Mouse (Mus musculus): ENCODE data around the gene Kctd17. TPM values are rescaled to one million over a fixed set of nuclear protein-coding genes. Genes with fewer than 3 reads are reported as not detected.

Gene Kctd17
- polyA plus RNA-seq, 1 experiment from 2014 or later: 49.5 TPM

GRCm38 (mm10) chr15:78470495-78471276 lies 42.3 kb downstream of the Kctd17 start:
- Histone ChIP-seq H3K4me2 (no peak overlapping the region), H3K4me1 (0 out of 2 replicates have a peak, but pooled peaks cover 2% of the 10 kb centered on the region), H3K27ac (no peak overlapping the region), H3K9me3 (no peaks in the 10 kb centered on the region), H3K36me3 (no peaks in the 10 kb centered on the region), H3K9ac (no peak overlapping the region), H3K27me3 (no peaks in the 10 kb centered on the region), H3K4me3 (no peak overlapping the region)
- 72% methylated on average over 4 of the region's 4 CpGs for WGBS
- ATAC-seq (ENCODE audit: insufficient number of reproducible peaks, insufficient read depth, low FRiP score, low TSS enrichment, low read depth): no peak

GRCm38 (mm10) chr15:78471902-78472301 lies 43.5 kb downstream of the Kctd17 start:
- Histone ChIP-seq H3K4me1 (0 out of 2 replicates have a peak, but pooled peaks cover 2% of the 10 kb centered on the region), H3K9ac (no peak overlapping the region), H3K36me3 (no peaks in the 10 kb centered on the region), H3K27ac (no peak overlapping the region), H3K27me3 (no peaks in the 10 kb centered on the region), H3K4me2 (no peak overlapping the region), H3K9me3 (no peaks in the 10 kb centered on the region), H3K4me3 (no peak overlapping the region)
- ATAC-seq (ENCODE audit: insufficient number of reproducible peaks, insufficient read depth, low FRiP score, low TSS enrichment, low read depth): no peak
- WGBS: 36% methylated on average over 7 of the region's 7 CpGs

- Histone ChIP-seq H3K4me3 (no peak overlapping the region), H3K27me3 (no peaks in the 10 kb centered on the region), H3K4me1 (0 out of 2 replicates have a peak, but pooled peaks cover 2% of the 10 kb centered on the region), H3K9me3 (no peaks in the 10 kb centered on the region), H3K4me2 (no peak overlapping the region), H3K27ac (no peak overlapping the region), H3K36me3 (no peaks in the 10 kb centered on the region), H3K9ac (no peak overlapping the region)
- 81% methylated on average over 6 of the region's 6 CpGs for WGBS
- no peak for ATAC-seq (ENCODE audit: insufficient number of reproducible peaks, insufficient read depth, low FRiP score, low TSS enrichment, low read depth)
Observed at GRCm38 (mm10) chr15:78473442-78473841, 45.1 kb downstream of the Kctd17 start.

GRCm38 (mm10) chr15:78475604-78476031 lies 47.3 kb downstream of the Kctd17 start:
- Histone ChIP-seq H3K36me3 (no peaks in the 10 kb centered on the region), H3K9me3 (no peaks in the 10 kb centered on the region), H3K4me3 (no peak overlapping the region), H3K27ac (no peak overlapping the region), H3K4me2 (no peak overlapping the region), H3K9ac (no peak overlapping the region), H3K27me3 (no peaks in the 10 kb centered on the region), H3K4me1 (0 out of 2 replicates have a peak, but pooled peaks cover 2% of the 10 kb centered on the region)
- 60% methylated on average over 3 of the region's 3 CpGs for WGBS
- ATAC-seq (ENCODE audit: insufficient number of reproducible peaks, insufficient read depth, low FRiP score, low TSS enrichment, low read depth): no peak

GRCm38 (mm10) chr15:78476878-78477277 lies 48.5 kb downstream of the Kctd17 start:
- ATAC-seq (ENCODE audit: insufficient number of reproducible peaks, insufficient read depth, low FRiP score, low TSS enrichment, low read depth): no peak
- WGBS: 76% methylated on average over 1 of the region's 1 CpGs
- no peak overlapping the region for H3K4me3 ChIP-seq
- no peaks in the 10 kb centered on the region for H3K9me3 ChIP-seq
- no peak overlapping the region for H3K4me2 ChIP-seq
- H3K27ac ChIP-seq: no peak overlapping the region
- H3K27me3 ChIP-seq: no peaks in the 10 kb centered on the region
- no peak overlapping the region for H3K9ac ChIP-seq
- H3K36me3 ChIP-seq: no peaks in the 10 kb centered on the region
- 0 out of 2 replicates have a peak, but pooled peaks cover 2% of the 10 kb centered on the region for H3K4me1 ChIP-seq

GRCm38 (mm10) chr15:78478073-78478472 lies 49.7 kb downstream of the Kctd17 start:
- no peaks in the 10 kb centered on the region for H3K27me3 ChIP-seq
- 78% methylated on average over 4 of the region's 4 CpGs for WGBS
- H3K27ac ChIP-seq: no peak overlapping the region
- no peak for ATAC-seq (ENCODE audit: insufficient number of reproducible peaks, insufficient read depth, low FRiP score, low TSS enrichment, low read depth)
- no peak overlapping the region for H3K9ac ChIP-seq
- H3K36me3 ChIP-seq: no peaks in the 10 kb centered on the region
- no peak overlapping the region for H3K4me2 ChIP-seq
- 0 out of 2 replicates have a peak, but pooled peaks cover 2% of the 10 kb centered on the region for H3K4me1 ChIP-seq
- no peaks in the 10 kb centered on the region for H3K9me3 ChIP-seq
- H3K4me3 ChIP-seq: no peak overlapping the region

- no peaks in the 10 kb centered on the region for H3K27me3 ChIP-seq
- no peak for ATAC-seq (ENCODE audit: insufficient number of reproducible peaks, insufficient read depth, low FRiP score, low TSS enrichment, low read depth)
- H3K9me3 ChIP-seq: no peaks in the 10 kb centered on the region
- 85% methylated on average over 5 of the region's 5 CpGs for WGBS
- 0 out of 2 replicates have a peak, but pooled peaks cover 2% of the 10 kb centered on the region for H3K4me1 ChIP-seq
- no peak overlapping the region for H3K27ac ChIP-seq
- no peak overlapping the region for H3K9ac ChIP-seq
- H3K4me3 ChIP-seq: no peak overlapping the region
- H3K4me2 ChIP-seq: no peak overlapping the region
- H3K36me3 ChIP-seq: no peaks in the 10 kb centered on the region
Observed at GRCm38 (mm10) chr15:78479470-78479869, 51.1 kb downstream of the Kctd17 start.

- ATAC-seq (ENCODE audit: insufficient number of reproducible peaks, insufficient read depth, low FRiP score, low TSS enrichment, low read depth): no peak
- Histone ChIP-seq H3K9me3 (no peaks in the 10 kb centered on the region), H3K27ac (no peak overlapping the region), H3K4me1 (0 out of 2 replicates have a peak, but pooled peaks cover 2% of the 10 kb centered on the region), H3K36me3 (no peaks in the 10 kb centered on the region), H3K4me3 (no peak overlapping the region), H3K4me2 (no peak overlapping the region), H3K27me3 (no peaks in the 10 kb centered on the region), H3K9ac (no peak overlapping the region)
- 62% methylated on average over 7 of the region's 7 CpGs for WGBS
Observed at GRCm38 (mm10) chr15:78480111-78480510, 51.7 kb downstream of the Kctd17 start.

GRCm38 (mm10) chr15:78480991-78481390 lies 52.6 kb downstream of the Kctd17 start:
- no peaks in the 10 kb centered on the region for H3K4me1 ChIP-seq
- no peak overlapping the region for H3K4me2 ChIP-seq
- WGBS: 62% methylated on average over 2 of the region's 2 CpGs
- no peaks in the 10 kb centered on the region for H3K9me3 ChIP-seq
- no peaks in the 10 kb centered on the region for H3K27me3 ChIP-seq
- no peaks in the 10 kb centered on the region for H3K36me3 ChIP-seq
- H3K27ac ChIP-seq: no peak overlapping the region
- no peak overlapping the region for H3K4me3 ChIP-seq
- ATAC-seq (ENCODE audit: insufficient number of reproducible peaks, insufficient read depth, low FRiP score, low TSS enrichment, low read depth): no peak
- no peak overlapping the region for H3K9ac ChIP-seq

GRCm38 (mm10) chr15:78481448-78482000 lies 53.2 kb downstream of the Kctd17 start:
- H3K36me3 ChIP-seq: no peaks in the 10 kb centered on the region
- WGBS: 55% methylated on average over 9 of the region's 9 CpGs
- H3K4me1 ChIP-seq: no peaks in the 10 kb centered on the region
- H3K9ac ChIP-seq: no peak overlapping the region
- no peaks in the 10 kb centered on the region for H3K9me3 ChIP-seq
- H3K27ac ChIP-seq: no peak overlapping the region
- H3K4me3 ChIP-seq: no peak overlapping the region
- H3K4me2 ChIP-seq: no peak overlapping the region
- peaks cover 1% of the 10 kb centered on the region for H3K27me3 ChIP-seq
- ATAC-seq (ENCODE audit: insufficient number of reproducible peaks, insufficient read depth, low FRiP score, low TSS enrichment, low read depth): no peak

DNA sequence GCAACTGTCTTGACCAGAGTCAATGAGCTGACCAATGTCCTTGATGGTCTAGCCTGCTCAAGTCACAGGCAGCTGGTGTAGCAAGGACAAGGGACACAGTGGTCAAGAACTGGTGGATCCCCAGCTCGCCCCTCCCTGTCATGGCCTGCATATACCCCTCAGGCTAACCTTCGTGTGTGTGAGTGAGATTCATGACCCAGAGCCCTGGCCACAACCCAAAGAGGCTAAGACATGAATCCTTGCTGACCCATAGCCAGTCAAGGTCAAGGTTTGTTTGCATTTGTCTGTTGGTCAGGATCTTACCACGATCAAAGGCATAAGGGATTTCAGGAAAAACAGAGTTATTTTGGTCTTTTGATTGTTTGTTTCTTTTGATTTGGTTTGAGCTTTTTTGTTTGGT lies 54.2 kb downstream of the Kctd17 start:
- whole genome bisulfite sequencing: 59% methylated on average over 3 of the region's 3 CpGs

GRCm38 (mm10) chr15:78483311-78483710 lies 54.9 kb downstream of the Kctd17 start:
- 64% methylated on average over 4 of the region's 4 CpGs for WGBS
- H3K9ac ChIP-seq: no peak overlapping the region
- no peak for ATAC-seq (ENCODE audit: insufficient number of reproducible peaks, insufficient read depth, low FRiP score, low TSS enrichment, low read depth)
- H3K9me3 ChIP-seq: no peaks in the 10 kb centered on the region
- no peak overlapping the region for H3K4me2 ChIP-seq
- no peaks in the 10 kb centered on the region for H3K4me1 ChIP-seq
- H3K27me3 ChIP-seq: peaks cover 4% of the 10 kb centered on the region
- no peaks in the 10 kb centered on the region for H3K36me3 ChIP-seq
- no peak overlapping the region for H3K27ac ChIP-seq
- no peak overlapping the region for H3K4me3 ChIP-seq

More for the DNA sequence above, 54.2 kb downstream of the Kctd17 start:
- no peaks in the 10 kb centered on the region for H3K9me3 ChIP-seq
- peaks cover 4% of the 10 kb centered on the region for H3K27me3 ChIP-seq
- no peaks in the 10 kb centered on the region for H3K36me3 ChIP-seq
- no peak overlapping the region for H3K9ac ChIP-seq
- no peak overlapping the region for H3K27ac ChIP-seq
- no peak for ATAC-seq (ENCODE audit: insufficient number of reproducible peaks, insufficient read depth, low FRiP score, low TSS enrichment, low read depth)
- H3K4me2 ChIP-seq: no peak overlapping the region
- H3K4me3 ChIP-seq: no peak overlapping the region
- H3K4me1 ChIP-seq: no peaks in the 10 kb centered on the region
